Mouse (Mus musculus) E14TG2a.4 (cell line): ENCODE measurements around the gene Aldh1a3.

Source experiments
- H3K27me3 ChIP-seq: 2 replicates; pipeline ENCODE4 v1.6.1; 2014; ENCODE audit warnings: low read length, control low read depth; ENCODE audit not compliant: insufficient read depth
- H3K36me3 ChIP-seq: 2 replicates; pipeline ENCODE4 v1.6.1; 2014; ENCODE audit warnings: low read length, control low read depth; ENCODE audit not compliant: insufficient read depth
- H3K4me1 ChIP-seq: replicated peaks from 2 replicates; pipeline ENCODE4 v1.6.1; 2014; ENCODE audit warnings: low read depth, low read length, control low read depth
- H3K4me3 ChIP-seq: replicated peaks from 2 replicates; pipeline ENCODE4 v1.5.1; 2014; ENCODE audit warnings: mild to moderate bottlenecking, low read length
- H3K9me3 ChIP-seq: 2 replicates; pipeline ENCODE4 v1.6.1; 2014; ENCODE audit warnings: low read length, control low read depth
- CTCF ChIP-seq: conservative IDR thresholded peaks from 2 replicates; pipeline ENCODE4 v1.5.1; 2014; ENCODE audit warnings: low read length
- NANOG ChIP-seq: IDR thresholded peaks from 2 replicates; pipeline ENCODE4 v1.6.1; 2014; ENCODE audit warnings: borderline replicate concordance, low read length, mixed read lengths
- POU5F1 ChIP-seq: IDR thresholded peaks from 2 replicates; pipeline ENCODE4 v1.6.1; 2014; ENCODE audit warnings: low read length, borderline replicate concordance

Gene Aldh1a3

DNA sequence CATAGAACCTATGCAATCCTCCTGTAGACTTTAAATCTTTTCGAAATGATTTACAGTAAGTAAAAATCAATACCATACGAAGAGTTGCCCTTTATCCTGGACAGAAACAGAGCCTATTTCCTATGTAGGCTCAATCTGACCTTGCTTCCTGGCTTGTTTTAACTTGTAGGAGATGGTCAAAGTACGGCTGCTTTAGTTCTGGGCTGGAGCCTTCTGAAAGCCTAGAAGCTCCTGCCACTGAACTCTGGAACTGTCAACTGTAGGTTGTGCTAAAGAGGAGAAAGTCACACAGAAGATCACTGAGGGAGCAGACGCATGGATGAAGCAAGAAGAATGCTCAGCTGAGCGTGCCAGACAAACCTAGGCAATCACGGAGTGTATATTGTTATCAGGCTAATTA is 56.3 kb downstream of the Aldh1a3 start:
- Histone ChIP-seq H3K4me3 (no peak overlapping the region), H3K9me3 (no peaks in the 10 kb centered on the region), H3K36me3 (no peaks in the 10 kb centered on the region), H3K27me3 (peaks cover 11% of the 10 kb centered on the region), H3K4me1 (peaks cover 7% of the 10 kb centered on the region)
- TF ChIP-seq CTCF (no peak), NANOG (no peak), POU5F1 (no peak)

DNA sequence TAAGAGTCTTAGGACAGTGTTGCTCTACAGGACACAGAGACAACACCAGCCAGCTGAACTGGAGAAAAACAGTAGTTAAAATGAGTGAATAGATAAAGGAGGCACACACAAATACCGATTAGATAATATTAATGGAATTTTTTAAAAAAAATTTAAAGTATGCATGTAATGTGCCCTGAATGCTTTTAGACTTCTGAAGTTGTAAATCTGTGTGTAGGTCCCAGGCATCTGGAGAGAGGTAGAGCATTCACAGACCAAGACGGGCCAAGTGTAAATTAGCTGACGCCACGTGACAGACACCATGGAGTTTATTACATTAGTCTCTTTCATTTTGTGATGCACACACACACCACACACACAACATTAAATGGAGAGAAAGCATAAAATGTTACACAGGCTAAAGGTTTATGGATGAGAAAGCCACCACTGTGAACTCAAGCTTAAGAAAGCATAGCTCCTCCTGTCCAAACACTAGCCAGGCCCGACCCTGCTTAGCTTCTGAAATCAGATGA is 57.3 kb downstream of the Aldh1a3 start:
- H3K4me3 ChIP-seq = no peak overlapping the region
- H3K36me3 ChIP-seq = no peaks in the 10 kb centered on the region
- TF ChIP-seq NANOG = no peak
- TF ChIP-seq CTCF = no peak
- TF ChIP-seq POU5F1 = no peak
- H3K9me3 ChIP-seq = no peaks in the 10 kb centered on the region
- peaks cover 7% of the 10 kb centered on the region for H3K4me1 ChIP-seq
- H3K27me3 ChIP-seq = 0 out of 2 replicates have a peak, but pooled peaks cover 5% of the 10 kb centered on the region

DNA sequence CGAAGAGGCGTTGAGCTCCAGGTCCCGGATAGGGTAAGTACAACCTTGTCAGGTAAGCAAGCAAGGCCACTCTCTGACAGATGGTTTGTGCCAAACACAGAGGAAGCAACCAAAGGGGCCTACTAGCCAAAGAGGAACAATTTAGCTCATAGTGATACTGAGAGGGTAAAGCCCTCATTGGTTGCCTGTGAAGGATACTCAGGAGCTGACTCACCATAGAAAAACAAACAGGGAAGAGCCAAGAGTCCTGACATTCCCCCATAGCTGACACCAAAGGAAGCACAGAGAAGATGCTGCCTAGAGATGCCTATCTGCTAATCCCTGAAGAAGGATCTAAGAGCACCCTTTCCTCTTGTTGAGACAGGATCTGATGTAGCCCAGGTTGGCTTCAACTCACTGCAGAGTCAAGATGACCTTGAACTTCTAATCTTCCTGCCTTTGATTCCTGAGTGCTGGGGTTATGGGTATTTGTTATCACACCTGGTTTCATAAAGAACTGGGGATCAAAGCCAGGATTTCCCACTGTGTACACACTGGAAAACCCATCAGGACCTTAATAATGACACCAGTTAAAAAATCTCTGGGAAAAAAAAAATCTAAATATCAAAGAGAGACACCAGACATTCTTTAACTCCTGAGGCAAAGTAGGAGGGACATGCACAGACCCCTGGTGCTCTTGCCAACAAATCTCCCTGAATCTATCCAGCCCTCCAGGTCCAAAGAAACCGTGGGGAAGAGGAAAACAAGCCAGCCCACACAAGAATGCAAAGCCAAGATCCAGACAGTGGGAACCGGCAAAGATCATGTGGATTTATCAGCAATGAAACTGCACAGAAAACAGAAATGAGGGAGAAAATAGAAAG is 58.0 kb downstream of the Aldh1a3 start:
- Histone ChIP-seq H3K9me3 (no peaks in the 10 kb centered on the region), H3K27me3 (0 out of 2 replicates have a peak, but pooled peaks cover 5% of the 10 kb centered on the region), H3K36me3 (no peaks in the 10 kb centered on the region), H3K4me1 (peaks cover 7% of the 10 kb centered on the region), H3K4me3 (no peak overlapping the region)
- TF ChIP-seq CTCF (no peak), NANOG (peak; percentile 78)

DNA sequence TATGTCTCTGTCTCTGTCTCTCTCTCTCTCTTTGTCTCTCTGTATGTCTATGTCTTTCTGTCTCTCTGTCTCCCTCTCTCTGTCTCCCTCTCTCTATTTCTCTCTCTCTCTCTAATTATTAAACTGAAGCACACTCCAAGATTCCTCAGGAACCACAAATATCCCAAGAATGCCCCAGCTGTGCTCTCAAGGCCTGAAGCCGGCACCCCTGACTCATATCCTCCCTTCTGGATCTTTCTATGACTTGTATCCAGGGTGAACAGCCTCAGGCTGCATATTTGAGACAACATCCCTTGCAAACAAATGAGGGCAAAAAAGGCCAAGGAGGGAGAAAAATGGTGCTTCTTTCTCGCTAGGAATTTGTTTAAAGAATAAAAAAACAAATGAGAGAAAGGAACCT is 61.4 kb downstream of the Aldh1a3 start, which contains the start of gene Gm10974:
Gene Gm10974, plus strand, starts transcription at position 2 of the 400 bp plus-strand sequence.
- Histone ChIP-seq H3K9me3 (0 out of 2 replicates have a peak, but pooled peaks cover 7% of the 10 kb centered on the region), H3K4me3 (no peak within 1 kb of the TSS), H3K27me3 (no peaks in the 10 kb centered on the region), H3K36me3 (no peaks in the 10 kb centered on the region), H3K4me1 (peaks cover 7% of the 10 kb centered on the region)
- TF ChIP-seq POU5F1 = no peak

DNA sequence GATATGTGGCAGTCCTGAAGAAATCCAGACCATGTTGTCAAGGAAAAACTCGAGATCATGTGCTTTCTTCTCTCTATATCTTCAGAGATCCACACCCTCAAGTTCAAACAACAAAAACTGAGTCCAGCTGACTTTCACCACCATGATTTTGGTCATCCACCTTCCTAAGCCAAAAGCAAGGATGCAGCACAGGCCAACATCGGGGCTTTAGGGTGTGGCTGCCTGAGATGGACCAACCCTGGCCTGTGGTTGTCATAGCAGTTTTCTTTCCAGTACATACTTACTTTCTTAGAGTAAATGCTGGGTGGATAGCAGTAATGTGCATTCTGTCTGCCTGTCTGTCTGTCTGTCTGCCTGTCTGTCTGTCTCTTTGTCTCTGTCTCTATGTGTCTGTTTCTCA is 61.9 kb downstream of the Aldh1a3 start:
- no peaks in the 10 kb centered on the region for H3K27me3 ChIP-seq
- H3K4me1 ChIP-seq = peaks cover 7% of the 10 kb centered on the region
- no peaks in the 10 kb centered on the region for H3K36me3 ChIP-seq
- TF ChIP-seq POU5F1 (no peak), CTCF (no peak), NANOG (no peak)
- H3K9me3 ChIP-seq = 0 out of 2 replicates have a peak, but pooled peaks cover 7% of the 10 kb centered on the region
- no peak overlapping the region for H3K4me3 ChIP-seq

DNA sequence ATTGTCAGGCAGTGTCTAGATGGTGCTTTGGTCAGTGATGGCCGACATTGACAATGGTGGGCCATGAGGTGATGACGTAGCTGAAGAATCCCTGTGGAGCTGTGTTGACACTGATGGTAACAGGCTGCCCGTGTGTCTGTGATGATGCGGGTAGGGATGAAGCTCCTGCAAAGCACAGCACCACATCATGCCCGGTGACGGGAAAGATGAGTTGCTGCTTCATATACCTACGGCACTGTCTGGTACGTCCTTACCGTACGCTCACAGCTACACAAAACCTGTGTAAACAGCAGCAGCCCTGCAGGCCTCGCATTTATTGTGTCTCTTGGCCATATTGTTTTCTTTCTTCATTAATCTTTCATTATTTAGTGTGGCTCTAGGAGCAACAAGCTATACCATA is 62.8 kb downstream of the Aldh1a3 start:
- H3K27me3 ChIP-seq = no peaks in the 10 kb centered on the region
- H3K4me3 ChIP-seq = no peak overlapping the region
- TF ChIP-seq CTCF = no peak
- no peak for TF ChIP-seq NANOG
- TF ChIP-seq POU5F1 = no peak
- 0 out of 2 replicates have a peak, but pooled peaks cover 7% of the 10 kb centered on the region for H3K9me3 ChIP-seq
- H3K4me1 ChIP-seq = peaks cover 4% of the 10 kb centered on the region
- no peaks in the 10 kb centered on the region for H3K36me3 ChIP-seq

DNA sequence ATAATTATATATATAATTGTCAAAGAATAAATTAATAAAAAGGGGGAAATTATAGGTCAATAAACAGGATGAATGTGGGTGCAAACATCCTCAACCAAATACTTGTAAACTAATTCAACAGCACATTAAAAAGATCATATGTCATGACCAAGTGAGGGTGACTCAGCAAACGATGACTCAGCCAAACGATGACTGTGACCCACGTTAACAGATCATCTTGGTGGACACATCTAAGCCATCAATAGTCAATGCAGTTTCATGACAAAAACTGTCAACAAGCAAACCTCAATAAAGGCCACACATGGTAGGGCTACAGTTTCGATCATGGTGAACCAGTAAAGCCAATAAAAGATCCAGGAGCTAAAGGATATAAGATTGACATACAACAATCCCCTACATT is 68.3 kb downstream of the Aldh1a3 start:
- no peaks in the 10 kb centered on the region for H3K4me1 ChIP-seq
- 0 out of 2 replicates have a peak, but pooled peaks cover 7% of the 10 kb centered on the region for H3K9me3 ChIP-seq
- H3K27me3 ChIP-seq = no peaks in the 10 kb centered on the region
- H3K4me3 ChIP-seq = no peak overlapping the region
- H3K36me3 ChIP-seq = no peaks in the 10 kb centered on the region
- TF ChIP-seq CTCF (no peak), NANOG (no peak), POU5F1 (no peak)

DNA sequence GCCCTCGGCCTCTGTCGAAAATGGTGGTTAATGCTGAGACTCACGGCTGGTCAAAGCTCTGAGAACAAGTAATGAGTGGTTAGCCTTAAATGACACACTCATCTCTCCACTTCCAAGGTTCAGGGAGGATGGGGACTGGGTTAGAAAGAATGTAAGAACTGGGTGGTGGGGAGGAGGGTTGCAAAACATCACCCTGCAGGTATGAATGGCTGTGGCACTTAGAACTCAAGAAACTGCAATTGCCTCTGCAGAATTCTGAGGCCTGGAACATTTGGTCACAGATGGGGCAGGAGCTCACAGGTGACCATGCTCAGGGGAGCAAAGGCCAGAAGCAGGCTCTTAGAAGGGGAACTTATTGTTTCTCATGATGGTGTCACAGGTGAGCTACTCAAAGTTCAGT is 68.9 kb downstream of the Aldh1a3 start:
- TF ChIP-seq CTCF (no peak), POU5F1 (no peak), NANOG (no peak)
- 0 out of 2 replicates have a peak, but pooled peaks cover 7% of the 10 kb centered on the region for H3K9me3 ChIP-seq

More for the DNA sequence above, 68.9 kb downstream of the Aldh1a3 start:
- H3K4me3 ChIP-seq = no peak overlapping the region
- H3K36me3 ChIP-seq = no peaks in the 10 kb centered on the region
- no peaks in the 10 kb centered on the region for H3K27me3 ChIP-seq
- no peaks in the 10 kb centered on the region for H3K4me1 ChIP-seq
